Mouse (Mus musculus) embryo, embryonic 10 days (tissue): ENCODE results near the gene Nfu1.

Source experiments
- DNase-seq: peaks from one replicate; pipeline ENCODE4 v3.0.0-alpha.2; 2015; ENCODE audit warnings: low spot score

Nfu1 gene

GRCm38 (mm10) chr6:87075092-87075685, 66.2 kb downstream of the Nfu1 start:
- DNase-seq: no peak
